Mouse (Mus musculus): ENCODE measurements around the gene Sgpp2.
A peak's percentile ranks its signal among the peaks of the same experiment; 100 is the strongest.

The Sgpp2 gene

GRCm38 (mm10) chr1:78310021-78310752 is at the start of gene Sgpp2:
TSS of gene Sgpp2 (plus strand) at chr1:78310345.
- DNase-seq = peak; percentile 92

GRCm38 (mm10) chr1:78267519-78267918 is 42.6 kb upstream of the Sgpp2 start:
- no peak for DNase-seq

- DNase-seq = no peak
Measured at GRCm38 (mm10) chr1:78272915-78273314, 37.2 kb upstream of the Sgpp2 start.

- no peak for DNase-seq
Measured at GRCm38 (mm10) chr1:78279128-78279527, 31.0 kb upstream of the Sgpp2 start.

GRCm38 (mm10) chr1:78292397-78292796 is 17.7 kb upstream of the Sgpp2 start:
- DNase-seq = no peak

GRCm38 (mm10) chr1:78299670-78300225 is 10.4 kb upstream of the Sgpp2 start:
- no peak for DNase-seq

- DNase-seq = no peak
Measured at GRCm38 (mm10) chr1:78308688-78309087, 1.5 kb upstream of the Sgpp2 start.

- DNase-seq = no peak
Measured at GRCm38 (mm10) chr1:78309280-78309679, 865 bp upstream of the Sgpp2 start.

- peak; percentile 92 for DNase-seq
Measured at GRCm38 (mm10) chr1:78310861-78311341, 756 bp downstream of the Sgpp2 start.

- DNase-seq = peak; percentile 67
Measured at GRCm38 (mm10) chr1:78311482-78311881, 1.3 kb downstream of the Sgpp2 start.

- DNase-seq = no peak
Measured at GRCm38 (mm10) chr1:78312917-78313316, 2.8 kb downstream of the Sgpp2 start.

GRCm38 (mm10) chr1:78313961-78314360 is 3.8 kb downstream of the Sgpp2 start:
- no peak for DNase-seq

- peak; percentile 62 for DNase-seq
Measured at GRCm38 (mm10) chr1:78318089-78318760, 8.1 kb downstream of the Sgpp2 start.

GRCm38 (mm10) chr1:78320291-78320690 is 10.1 kb downstream of the Sgpp2 start:
- no peak for DNase-seq

GRCm38 (mm10) chr1:78322098-78322778 is 12.1 kb downstream of the Sgpp2 start:
- DNase-seq = no peak

- no peak for DNase-seq
Measured at GRCm38 (mm10) chr1:78322844-78323243, 12.7 kb downstream of the Sgpp2 start.

GRCm38 (mm10) chr1:78324044-78324443 is 13.9 kb downstream of the Sgpp2 start:
- no peak for DNase-seq

- no peak for DNase-seq
Measured at GRCm38 (mm10) chr1:78325851-78326250, 15.7 kb downstream of the Sgpp2 start.

- no peak for DNase-seq
Measured at GRCm38 (mm10) chr1:78328646-78329045, 18.5 kb downstream of the Sgpp2 start.

- DNase-seq = no peak
Measured at GRCm38 (mm10) chr1:78329861-78330260, 19.7 kb downstream of the Sgpp2 start.

- no peak for DNase-seq
Measured at GRCm38 (mm10) chr1:78330620-78331158, 20.5 kb downstream of the Sgpp2 start.

GRCm38 (mm10) chr1:78337726-78338125 is 27.6 kb downstream of the Sgpp2 start:
- DNase-seq = no peak

- no peak for DNase-seq
Measured at GRCm38 (mm10) chr1:78338212-78338611, 28.1 kb downstream of the Sgpp2 start.

Measured in cerebellum, adult 9-10 months (tissue).